Mouse (Mus musculus): ENCODE results near the gene Cryba4.

Gene Cryba4

GRCm38 (mm10) chr5:112237866-112238570, 14.3 kb downstream of the Cryba4 start:
- no peak for DNase-seq (ENCODE audit: low spot score in 2 of 2)

DNA sequence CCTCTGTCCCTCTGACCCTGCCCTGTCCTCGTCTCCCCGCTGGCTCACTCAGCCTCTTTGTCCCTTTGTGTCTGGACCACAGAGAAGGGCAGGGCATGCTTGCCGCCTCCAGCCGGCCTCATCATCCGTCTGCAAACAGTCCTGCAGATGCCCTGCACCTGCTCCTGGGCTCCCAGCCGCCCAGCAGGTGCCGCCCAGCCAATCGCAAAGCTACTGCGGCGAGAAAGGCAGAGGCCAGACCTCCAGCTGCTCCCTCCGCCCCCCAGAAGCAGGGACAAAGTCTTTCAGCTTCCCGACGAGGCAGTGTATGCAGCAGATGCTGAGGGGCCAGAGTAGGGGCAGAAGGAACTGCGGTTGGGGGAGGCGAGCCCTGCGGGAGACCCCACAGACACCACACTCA, 14.9 kb downstream of the Cryba4 start:
- no peak for DNase-seq (ENCODE audit: low spot score in 2 of 2)

GRCm38 (mm10) chr5:112236631-112237030, 15.7 kb downstream of the Cryba4 start:
- DNase-seq (ENCODE audit: low spot score in 2 of 2) = no peak

DNA sequence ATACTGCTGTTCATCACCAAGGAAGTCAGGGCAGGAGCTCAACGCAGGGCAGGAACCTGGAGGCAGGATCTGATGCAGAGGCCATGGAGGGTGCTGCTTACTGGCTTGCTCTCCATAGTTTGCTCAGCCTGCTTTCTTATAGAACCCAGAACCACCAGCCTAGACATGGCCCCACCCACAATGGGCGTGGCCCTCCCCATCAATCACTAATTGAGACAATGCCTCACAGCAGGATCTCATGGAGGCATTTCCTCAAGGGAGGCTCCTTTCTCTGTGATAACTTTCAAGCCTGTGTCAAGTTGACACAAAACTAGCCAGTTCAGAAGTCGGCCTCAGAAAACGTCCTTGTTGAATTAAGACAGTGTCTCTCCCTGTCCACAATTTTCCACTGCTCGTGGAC, 16.5 kb downstream of the Cryba4 start:
- DNase-seq (ENCODE audit: low spot score in 2 of 2) = no peak

GRCm38 (mm10) chr5:112228240-112229076, 23.9 kb downstream of the Cryba4 start:
- DNase-seq (ENCODE audit: low spot score in 2 of 2) = peak; percentile 73 to 75

GRCm38 (mm10) chr5:112227898-112228239, 24.4 kb downstream of the Cryba4 start:
- no peak for DNase-seq (ENCODE audit: low spot score in 2 of 2)

GRCm38 (mm10) chr5:112227354-112227753, 25.0 kb downstream of the Cryba4 start:
- DNase-seq (ENCODE audit: low spot score in 2 of 2) = peak in 1 of 2 experiments; percentile 53

GRCm38 (mm10) chr5:112225591-112225990, 26.7 kb downstream of the Cryba4 start:
- DNase-seq (ENCODE audit: low spot score in 2 of 2) = no peak

DNA sequence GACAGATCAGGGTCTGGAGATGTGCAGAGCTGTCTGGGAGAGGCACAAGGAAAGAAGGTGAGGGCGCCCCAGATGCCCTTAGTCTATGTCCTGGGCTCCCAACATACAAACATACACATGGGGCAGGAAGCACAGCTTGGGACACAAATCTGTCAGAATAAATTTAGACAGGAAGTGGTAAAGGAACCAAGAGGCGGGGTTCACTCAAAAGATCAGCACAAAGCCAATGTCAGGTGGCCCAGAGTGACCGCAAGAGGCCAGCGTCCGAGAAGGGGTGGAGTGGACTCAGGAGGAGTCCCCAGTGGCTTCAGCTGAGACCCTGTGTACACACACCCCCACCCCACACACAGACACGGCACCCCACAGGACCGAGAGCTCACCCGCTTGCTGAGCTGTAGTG, 32.1 kb downstream of the Cryba4 start:
- no peak for DNase-seq (ENCODE audit: low spot score in 2 of 2)

DNA sequence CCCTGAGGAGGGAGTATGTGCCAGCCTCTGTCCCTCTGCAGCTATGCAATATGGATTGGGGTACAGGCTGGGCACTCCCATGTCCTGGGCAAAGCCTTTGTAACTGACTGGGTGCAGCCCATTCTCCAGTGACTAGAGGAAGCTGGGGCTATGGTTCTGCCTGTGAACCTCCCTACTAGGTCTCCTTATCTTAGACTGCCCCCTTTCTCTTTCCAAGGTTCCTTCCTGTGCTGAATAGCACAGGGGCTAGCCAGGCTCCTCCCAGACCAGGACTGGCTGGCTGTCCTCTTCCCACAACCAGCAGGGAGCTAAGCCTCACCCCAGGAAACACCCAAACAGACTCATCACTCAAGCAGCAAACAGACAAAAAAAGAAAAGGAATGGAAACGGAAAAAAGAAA, 32.9 kb downstream of the Cryba4 start:
- no peak for DNase-seq (ENCODE audit: low spot score in 2 of 2)

DNA sequence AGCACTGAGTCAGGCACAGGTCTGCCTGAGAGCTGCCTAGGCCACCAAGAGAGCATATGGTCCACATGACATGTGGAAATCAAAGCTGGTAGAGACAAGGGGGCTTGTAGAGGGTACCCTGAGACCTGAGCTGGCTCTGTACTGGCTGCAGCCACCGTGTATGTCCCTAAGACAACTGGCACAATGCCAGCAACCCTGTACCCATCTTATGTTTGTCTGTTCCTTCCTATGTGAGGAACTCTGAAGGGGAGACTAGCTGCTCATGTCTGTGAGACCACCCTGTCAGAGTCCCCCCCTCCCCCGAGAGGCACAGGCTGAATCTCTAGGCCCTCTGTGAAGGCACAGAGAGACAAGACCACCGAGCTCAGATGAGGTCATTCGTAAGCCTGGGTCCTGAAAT, 33.6 kb downstream of the Cryba4 start:
- no peak for DNase-seq (ENCODE audit: low spot score in 2 of 2)

- DNase-seq (ENCODE audit: low spot score in 2 of 2) = no peak
Observed at GRCm38 (mm10) chr5:112217031-112217430, 35.3 kb downstream of the Cryba4 start.

GRCm38 (mm10) chr5:112216335-112216734, 36.0 kb downstream of the Cryba4 start:
- no peak for DNase-seq (ENCODE audit: low spot score in 2 of 2)

- no peak for DNase-seq (ENCODE audit: low spot score in 2 of 2)
Observed at GRCm38 (mm10) chr5:112215801-112216251, 36.5 kb downstream of the Cryba4 start.

GRCm38 (mm10) chr5:112215291-112215751, 37.0 kb downstream of the Cryba4 start:
- peak; percentile 55 to 58 for DNase-seq (ENCODE audit: low spot score in 2 of 2)

DNA sequence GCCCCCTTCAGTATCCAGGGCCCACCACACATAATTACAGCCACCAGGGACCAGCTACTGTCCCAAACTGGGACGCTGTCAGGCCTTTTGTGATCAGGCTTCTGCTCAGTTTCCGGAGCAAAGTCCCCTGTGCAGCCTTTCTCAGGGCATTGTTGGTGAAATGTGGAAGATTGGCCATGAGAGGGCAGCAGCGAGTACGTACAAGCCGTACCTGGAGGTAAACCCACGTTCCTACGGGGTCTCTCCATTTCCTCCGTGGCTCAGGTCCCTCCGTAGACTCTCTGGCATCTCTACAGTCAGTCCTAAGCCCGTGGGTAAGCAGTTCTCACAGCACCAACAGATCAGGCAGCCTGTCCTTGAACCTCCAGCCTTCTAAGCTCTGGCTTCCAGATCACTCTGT, 37.9 kb downstream of the Cryba4 start:
- DNase-seq (ENCODE audit: low spot score in 2 of 2) = peak; percentile 73 to 75

- no peak for DNase-seq (ENCODE audit: low spot score in 2 of 2)
Observed at GRCm38 (mm10) chr5:112213331-112214240, 38.7 kb downstream of the Cryba4 start.

- DNase-seq (ENCODE audit: low spot score in 2 of 2) = no peak
Observed at GRCm38 (mm10) chr5:112212711-112213264, 39.5 kb downstream of the Cryba4 start.

- DNase-seq (ENCODE audit: low spot score in 2 of 2) = no peak
Observed at GRCm38 (mm10) chr5:112211911-112212310, 40.4 kb downstream of the Cryba4 start.

GRCm38 (mm10) chr5:112210104-112210503, 42.2 kb downstream of the Cryba4 start:
- peak in 1 of 2 experiments; percentile 73 for DNase-seq (ENCODE audit: low spot score in 2 of 2)

- DNase-seq (ENCODE audit: low spot score in 2 of 2) = no peak
Observed at GRCm38 (mm10) chr5:112208321-112208720, 44.0 kb downstream of the Cryba4 start.
